Mouse (Mus musculus) testis, adult 2 months (tissue): ENCODE results near the gene Gm43552.

Experiments
- CTCF ChIP-seq: fragments of 200-500 bp; IDR thresholded peaks from 2 replicates; pipeline ENCODE4 v1.5.1; 2012; ENCODE audit warnings: low read depth, mild to moderate bottlenecking, inconsistent platforms, low read length, moderate library complexity; ENCODE audit not compliant: control insufficient read depth, insufficient read depth, insufficient replicate concordance
- POLR2A ChIP-seq: fragments of 200-500 bp; IDR thresholded peaks from 2 replicates; pipeline ENCODE4 v1.6.1; 2012; ENCODE audit warnings: low read depth, mild to moderate bottlenecking, inconsistent platforms, low read length, moderate library complexity; ENCODE audit not compliant: control insufficient read depth

GRCm38 (mm10) chr5:65385704-65386103 is 106.9 kb downstream of the Gm43552 start:
- TF ChIP-seq CTCF (no peak), POLR2A (no peak)
